ENCODE assay signal across 7 mouse cellular contexts in the genomic region with DNA sequence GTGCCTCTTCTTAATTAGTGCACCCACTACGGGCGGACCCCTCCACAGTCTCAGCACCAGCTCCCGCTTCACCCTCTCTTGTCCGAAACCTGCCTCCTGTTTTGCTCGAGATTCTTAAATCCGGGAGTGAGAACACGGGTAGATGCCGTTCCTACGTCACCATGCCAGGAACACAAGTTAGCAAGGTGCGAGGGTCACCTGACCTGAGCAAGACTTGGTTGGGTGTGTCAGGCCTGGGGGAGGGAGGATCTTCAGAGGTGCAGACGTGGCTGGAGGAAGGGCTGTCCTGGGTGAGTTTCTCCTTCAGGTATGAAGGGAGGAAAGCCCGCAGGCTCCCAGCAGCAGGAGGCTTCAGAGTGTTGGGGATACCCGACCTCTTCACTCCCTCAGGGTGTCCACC. TPM values are rescaled to one million over a fixed set of nuclear protein-coding genes. Genes with fewer than 3 reads are reported as not detected.
DNase-seq lines count a peak whose midpoint lies in the region; ATAC-seq and TF ChIP-seq lines count a peak whose summit lies in the region.

A gene (plus strand): TSS at position 239 of the 400 bp plus-strand sequence.

- no peaks in the 10 kb centered on the region for H3K4me1 ChIP-seq in thymus, adult 2 months (replicated peaks; ENCODE audit: control insufficient read depth, insufficient read depth, low read length)
- H3K4me1 ChIP-seq in forebrain, embryonic 10.5 days: peaks cover 50% of the 10 kb centered on the region
- peaks cover 51% of the 10 kb centered on the region for H3K4me1 ChIP-seq in small intestine, adult 2 months (ENCODE audit: control insufficient read depth, insufficient read depth, insufficient read length, low read length)

- intact Hi-C loops in left cerebral cortex, postnatal 14 days (cut with DNase I): no loop called here

- H3K9me3 ChIP-seq in forebrain, embryonic 10.5 days: no peaks in the 10 kb centered on the region

- H3K27me3 ChIP-seq in thymus, adult 2 months (ENCODE audit: control insufficient read depth, insufficient read depth, low read length): no peaks in the 10 kb centered on the region
- peaks cover 34% of the 10 kb centered on the region for H3K27me3 ChIP-seq in forebrain, embryonic 10.5 days (ENCODE audit: poor library complexity, severe bottlenecking)
- no peaks in the 10 kb centered on the region for H3K27me3 ChIP-seq in small intestine, adult 2 months (ENCODE audit: control insufficient read depth, insufficient read depth, low read length)

- H3K4me3 ChIP-seq in thymus, adult 2 months (ENCODE audit: control insufficient read depth, insufficient read depth, low read length): no peak within 1 kb of the TSS
- H3K4me3 ChIP-seq in forebrain, embryonic 10.5 days: peak within 1 kb of the TSS; percentile 9; the same call in 1 of the 2 replicates
- peak within 1 kb of the TSS; percentile 18; the same call in 1 of the 2 replicates for H3K4me3 ChIP-seq in small intestine, adult 2 months (ENCODE audit: low read depth, low read length)

- no peak for TF ChIP-seq CTCF in thymus, adult 2 months (IDR thresholded peaks at IDR 0.05; ENCODE audit: borderline replicate concordance, control insufficient read depth, extremely low read depth, insufficient read depth, low read length, poor library complexity)
- no peak for TF ChIP-seq CTCF in small intestine, adult 2 months (IDR thresholded peaks at IDR 0.05; ENCODE audit: extremely low read depth, insufficient read length, insufficient replicate concordance, low read depth, low read length)

- no peak for DNase-seq in thymus, adult 2 months
- no peak for DNase-seq in thymus, adult 18-20 months
- DNase-seq in forebrain, embryonic 10.5 days (ENCODE audit: extremely low spot score, low spot score): no peak
- DNase-seq in left cerebral cortex, postnatal 14 days (ENCODE audit: low spot score in 2 of 2): no peak
- no peak for DNase-seq in frontal cortex, postnatal 14 days (ENCODE audit: low spot score in 2 of 2)

- ATAC-seq in activated CD4-positive, CD25-positive, alpha-beta regulatory T cell, adult 4 months: no peak

- no peak within 1 kb of the TSS for H3K27ac ChIP-seq in thymus, adult 2 months (ENCODE audit: control insufficient read depth, insufficient read depth, low read length)
- peak within 1 kb of the TSS; percentile 78 for H3K27ac ChIP-seq in forebrain, embryonic 10.5 days
- peak within 1 kb of the TSS; percentile 84 for H3K27ac ChIP-seq in small intestine, adult 2 months (ENCODE audit: insufficient read depth, low read depth, low read length)

- no peak for TF ChIP-seq POLR2A in thymus, adult 2 months (IDR thresholded peaks at IDR 0.05; ENCODE audit: control insufficient read depth, extremely low read depth, insufficient read depth, low read length, poor library complexity)
- no peak for TF ChIP-seq POLR2A in small intestine, adult 2 months (IDR thresholded peaks at IDR 0.05; ENCODE audit: low read depth, low read length)

- no peaks in the 10 kb centered on the region for H3K36me3 ChIP-seq in thymus, adult 2 months (ENCODE audit: control insufficient read depth, insufficient read depth, low read length)
- H3K36me3 ChIP-seq in forebrain, embryonic 10.5 days (replicated peaks): no peaks in the 10 kb centered on the region
- no peaks in the 10 kb centered on the region for H3K36me3 ChIP-seq in small intestine, adult 2 months (ENCODE audit: control insufficient read depth, insufficient read depth, low read length)

- 76% methylated on average over 13 of the region's 13 CpGs for WGBS in thymus, adult 2 months
- WGBS in forebrain, embryonic 10.5 days: 14% methylated on average over 13 of the region's 13 CpGs
- WGBS in small intestine, adult 2 months: 30% methylated on average over 13 of the region's 13 CpGs

RNA-seq across cellular contexts. Expression of the gene that starts here (rescaled TPM):
- 24.6 and 25.1 TPM in 2 replicates for polyA plus RNA-seq in thymus, adult 2 months (2012; rRNA removed)
- polyA plus RNA-seq in forebrain, embryonic 10.5 days (2016; fragmentation: Nextera tagmentation; extraction: Ambion mirVana): 19.2 and 19.6 TPM in 2 replicates
- 100 to 1,000 TPM; 100 to 104 TPM for total RNA-seq in left cerebral cortex, postnatal 14 days (2021)
- 65.9 and 161 TPM in 2 replicates for polyA plus RNA-seq in small intestine, adult 2 months (2012; rRNA removed)
- 1 to 10 TPM; 2.0 to 2.1 TPM for polyA plus RNA-seq in activated CD4-positive, CD25-positive, alpha-beta regulatory T cell, adult 4 months (2017; shearing (Covaris generic))
